Mouse (Mus musculus) liver, embryonic 15.5 days (tissue): ENCODE data around the gene Tmem178b. TPM values are rescaled to one million over a fixed set of nuclear protein-coding genes. Genes with fewer than 3 reads are reported as not detected.

Experiments
- ATAC-seq: fragments of 200-750 bp; cut with Nextera tagmentation; 2 replicates; pipeline ENCODE4 v1.8.0; 2017; ENCODE audit warnings: moderate number of reproducible peaks, mild to moderate bottlenecking, moderate library complexity; ENCODE audit not compliant: insufficient read depth
- H3K27ac ChIP-seq: fragments of 300-500 bp; sonication (generic); replicated peaks from 2 replicates; pipeline ENCODE4 v1.5.1; 2015; ENCODE audit warnings: mild to moderate bottlenecking, inconsistent platforms
- H3K27me3 ChIP-seq: fragments of 300-500 bp; sonication (generic); 2 replicates; pipeline ENCODE4 v1.6.1; 2015; ENCODE audit warnings: mild to moderate bottlenecking, inconsistent platforms
- H3K36me3 ChIP-seq: fragments of 300-500 bp; sonication (generic); replicated peaks from 2 replicates; pipeline ENCODE4 v1.6.1; 2015; ENCODE audit warnings: moderate library complexity, mild to moderate bottlenecking, inconsistent platforms
- H3K4me1 ChIP-seq: fragments of 300-500 bp; sonication (generic); replicated peaks from 2 replicates; pipeline ENCODE4 v1.6.1; 2015; ENCODE audit warnings: inconsistent platforms
- H3K4me2 ChIP-seq: fragments of 300-500 bp; sonication (generic); 2 replicates; pipeline ENCODE4 v1.6.1; 2015; ENCODE audit warnings: moderate library complexity, mild to moderate bottlenecking, inconsistent platforms
- H3K4me3 ChIP-seq: fragments of 300-500 bp; sonication (generic); replicated peaks from 2 replicates; pipeline ENCODE4 v1.5.1; 2015; ENCODE audit warnings: mild to moderate bottlenecking, inconsistent platforms
- H3K9ac ChIP-seq: fragments of 300-500 bp; sonication (generic); 2 replicates; pipeline ENCODE4 v1.6.1; 2015; ENCODE audit warnings: moderate library complexity, mild to moderate bottlenecking, inconsistent platforms
- H3K9me3 ChIP-seq: fragments of 300-500 bp; sonication (generic); replicated peaks from 2 replicates; pipeline ENCODE4 v1.6.1; 2016; ENCODE audit warnings: inconsistent platforms
- WGBS: fragments of 180-500 bp; shearing (Covaris S2); methylation state at CpG from one replicate; pipeline ENCODE4 v1.1.7; 2015; ENCODE audit warnings: mixed read lengths; ENCODE audit not compliant: insufficient replicate concordance; 5-methylcytosine and 5-hydroxymethylcytosine counted together
- polyA plus RNA-seq: library from polyadenylated mRNA; unstranded; fragments of >200 nt; fragmentation: Nextera tagmentation; extraction: Ambion mirVana; gene quantifications from 2 replicates; pipeline ENCODE4 v1.2.1, GENCODE M21; 2015

The Tmem178b gene
- not detected in 2 replicates for polyA plus RNA-seq

GRCm38 (mm10) chr6:39872901-39873591, at the start of gene Tmem178b:
TSS of gene Tmem178b (plus strand) at chr6:39873271.
- Histone ChIP-seq H3K4me2 (peak within 1 kb of the TSS; percentile 58), H3K27me3 (peaks cover 69% of the 10 kb centered on the region), H3K4me1 (peaks cover 4% of the 10 kb centered on the region; the same call in 1 of the 2 replicates), H3K27ac (no peak within 1 kb of the TSS), H3K9me3 (no peaks in the 10 kb centered on the region), H3K4me3 (peak within 1 kb of the TSS; percentile 32), H3K36me3 (no peaks in the 10 kb centered on the region), H3K9ac (no peak within 1 kb of the TSS)
- WGBS: 1% methylated on average over 63 of the region's 63 CpGs
- no peak for ATAC-seq

GRCm38 (mm10) chr6:39828736-39829135, 44.3 kb upstream of the Tmem178b start:
- H3K4me3 ChIP-seq: no peak overlapping the region
- no peaks in the 10 kb centered on the region for H3K4me1 ChIP-seq
- ATAC-seq: no peak
- no peak overlapping the region for H3K4me2 ChIP-seq
- no peaks in the 10 kb centered on the region for H3K9me3 ChIP-seq
- no peaks in the 10 kb centered on the region for H3K36me3 ChIP-seq
- no peak overlapping the region for H3K27ac ChIP-seq
- no peaks in the 10 kb centered on the region for H3K27me3 ChIP-seq
- H3K9ac ChIP-seq: no peak overlapping the region
- WGBS: 61% methylated on average over 5 of the region's 5 CpGs

- no peak for ATAC-seq
- WGBS: 74% methylated on average over 14 of the region's 14 CpGs
- no peaks in the 10 kb centered on the region for H3K36me3 ChIP-seq
- H3K4me3 ChIP-seq: no peak overlapping the region
- H3K9me3 ChIP-seq: no peaks in the 10 kb centered on the region
- H3K4me1 ChIP-seq: no peaks in the 10 kb centered on the region
- no peak overlapping the region for H3K9ac ChIP-seq
- no peaks in the 10 kb centered on the region for H3K27me3 ChIP-seq
- no peak overlapping the region for H3K27ac ChIP-seq
- no peak overlapping the region for H3K4me2 ChIP-seq
Measured at GRCm38 (mm10) chr6:39843698-39844342, 29.3 kb upstream of the Tmem178b start.

DNA sequence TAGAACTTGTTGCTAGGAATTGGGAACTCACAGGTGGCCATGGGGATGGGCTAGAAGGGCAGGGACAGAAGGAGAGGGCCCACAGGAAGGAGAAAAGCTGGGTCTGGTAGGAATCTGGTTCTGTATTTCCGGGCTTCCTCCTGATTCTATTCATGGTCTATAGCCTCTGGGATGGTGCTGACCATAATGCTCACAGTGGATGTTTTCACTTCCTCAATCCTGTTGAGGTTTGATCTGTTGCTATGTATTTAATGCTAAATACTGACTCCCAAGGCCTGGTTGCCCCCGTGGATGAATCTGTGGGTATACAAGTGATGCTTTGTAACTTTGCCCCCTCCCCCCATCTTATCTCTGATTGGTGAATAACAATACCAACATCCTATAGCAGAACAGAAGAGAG, 25.5 kb upstream of the Tmem178b start:
- Histone ChIP-seq H3K9ac (no peak overlapping the region), H3K4me1 (no peaks in the 10 kb centered on the region), H3K4me3 (no peak overlapping the region), H3K27me3 (no peaks in the 10 kb centered on the region), H3K4me2 (no peak overlapping the region), H3K9me3 (no peaks in the 10 kb centered on the region), H3K36me3 (no peaks in the 10 kb centered on the region), H3K27ac (no peak overlapping the region)
- no peak for ATAC-seq
- WGBS: 51% methylated on average over 2 of the region's 2 CpGs

GRCm38 (mm10) chr6:39848766-39849165, 24.3 kb upstream of the Tmem178b start:
- H3K4me1 ChIP-seq: no peaks in the 10 kb centered on the region
- H3K9ac ChIP-seq: no peak overlapping the region
- H3K27me3 ChIP-seq: no peaks in the 10 kb centered on the region
- H3K9me3 ChIP-seq: no peaks in the 10 kb centered on the region
- no peak for ATAC-seq
- no peak overlapping the region for H3K4me2 ChIP-seq
- H3K36me3 ChIP-seq: no peaks in the 10 kb centered on the region
- 25% methylated on average over 7 of the region's 7 CpGs for WGBS
- H3K4me3 ChIP-seq: no peak overlapping the region
- H3K27ac ChIP-seq: no peak overlapping the region

GRCm38 (mm10) chr6:39849667-39850066, 23.4 kb upstream of the Tmem178b start:
- ATAC-seq: no peak
- WGBS: 70% methylated on average over 4 of the region's 4 CpGs
- H3K4me1 ChIP-seq: no peaks in the 10 kb centered on the region
- no peak overlapping the region for H3K4me2 ChIP-seq
- H3K9me3 ChIP-seq: no peaks in the 10 kb centered on the region
- no peak overlapping the region for H3K27ac ChIP-seq
- no peak overlapping the region for H3K4me3 ChIP-seq
- no peak overlapping the region for H3K9ac ChIP-seq
- no peaks in the 10 kb centered on the region for H3K36me3 ChIP-seq
- H3K27me3 ChIP-seq: no peaks in the 10 kb centered on the region

GRCm38 (mm10) chr6:39870271-39871135, 2.6 kb upstream of the Tmem178b start:
- Histone ChIP-seq H3K4me1 (peaks cover 4% of the 10 kb centered on the region; the same call in 1 of the 2 replicates), H3K36me3 (no peaks in the 10 kb centered on the region), H3K27me3 (peaks cover 68% of the 10 kb centered on the region), H3K9ac (no peak overlapping the region), H3K9me3 (no peaks in the 10 kb centered on the region), H3K27ac (no peak overlapping the region), H3K4me3 (no peak overlapping the region), H3K4me2 (peak overlapping the region; percentile 28)
- under 1% methylated on average over 28 of the region's 28 CpGs for WGBS
- no peak for ATAC-seq

DNA sequence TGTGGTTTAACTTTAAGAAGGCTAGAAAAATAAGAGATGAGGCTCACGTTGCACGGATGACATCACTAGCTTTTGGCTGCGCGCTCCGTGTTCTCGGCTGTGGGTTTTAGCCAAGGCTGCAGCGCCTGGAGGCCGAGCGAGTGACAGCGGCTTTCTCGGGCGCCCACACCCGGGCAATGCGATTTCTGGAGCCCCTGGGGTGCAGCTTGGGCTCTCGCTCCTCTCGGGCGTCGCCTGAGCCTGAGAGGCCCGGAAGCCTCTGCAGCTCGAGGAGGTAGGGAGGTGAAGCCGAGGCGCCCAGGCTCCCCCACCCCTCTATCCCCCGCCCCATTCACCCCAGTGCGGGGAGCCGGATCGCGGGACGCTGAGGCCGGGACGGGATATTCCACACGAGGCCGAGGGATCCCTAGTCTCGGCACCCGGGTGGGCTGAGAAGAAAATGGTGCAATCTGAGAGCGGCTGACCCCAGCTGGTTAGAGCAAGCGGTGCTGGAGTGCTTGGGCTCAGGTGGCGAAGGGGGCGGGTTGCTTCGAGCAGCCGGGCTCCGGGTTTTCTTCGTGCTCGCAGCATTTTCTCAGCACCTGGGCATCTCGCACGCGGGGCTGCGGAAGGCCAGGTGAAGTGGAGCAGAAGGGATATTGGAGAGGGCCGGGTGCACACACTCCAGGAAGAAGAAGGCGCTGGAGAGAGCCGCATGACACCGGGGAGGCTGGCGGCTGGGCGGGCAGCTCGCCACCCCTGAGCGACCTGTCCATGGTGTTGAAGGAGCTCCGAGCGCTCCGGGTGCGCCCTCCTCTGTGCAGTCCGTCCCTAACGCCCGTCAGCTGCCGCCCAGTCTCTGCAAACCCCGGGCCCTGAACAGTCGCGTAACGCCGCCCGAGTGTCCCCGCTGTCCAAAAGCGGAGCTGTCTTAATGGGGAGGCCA, 1.4 kb upstream of the Tmem178b start:
- ATAC-seq: no peak
- H3K27me3 ChIP-seq: peaks cover 69% of the 10 kb centered on the region
- peak overlapping the region; percentile 58 for H3K4me2 ChIP-seq
- H3K27ac ChIP-seq: no peak overlapping the region
- peak overlapping the region; percentile 32 for H3K4me3 ChIP-seq
- WGBS: under 1% methylated on average over 71 of the region's 71 CpGs
- H3K36me3 ChIP-seq: no peaks in the 10 kb centered on the region
- H3K9me3 ChIP-seq: no peaks in the 10 kb centered on the region
- H3K9ac ChIP-seq: no peak overlapping the region
- peaks cover 4% of the 10 kb centered on the region; the same call in 1 of the 2 replicates for H3K4me1 ChIP-seq

GRCm38 (mm10) chr6:39872306-39872900, 668 bp upstream of the Tmem178b start:
- H3K4me2 ChIP-seq: peak overlapping the region; percentile 58
- peaks cover 69% of the 10 kb centered on the region for H3K27me3 ChIP-seq
- 2% methylated on average over 39 of the region's 39 CpGs for WGBS
- no peak overlapping the region for H3K9ac ChIP-seq
- H3K4me1 ChIP-seq: peaks cover 4% of the 10 kb centered on the region; the same call in 1 of the 2 replicates
- no peak overlapping the region for H3K27ac ChIP-seq
- no peaks in the 10 kb centered on the region for H3K9me3 ChIP-seq
- H3K4me3 ChIP-seq: peak overlapping the region; percentile 32
- no peaks in the 10 kb centered on the region for H3K36me3 ChIP-seq
- no peak for ATAC-seq

DNA sequence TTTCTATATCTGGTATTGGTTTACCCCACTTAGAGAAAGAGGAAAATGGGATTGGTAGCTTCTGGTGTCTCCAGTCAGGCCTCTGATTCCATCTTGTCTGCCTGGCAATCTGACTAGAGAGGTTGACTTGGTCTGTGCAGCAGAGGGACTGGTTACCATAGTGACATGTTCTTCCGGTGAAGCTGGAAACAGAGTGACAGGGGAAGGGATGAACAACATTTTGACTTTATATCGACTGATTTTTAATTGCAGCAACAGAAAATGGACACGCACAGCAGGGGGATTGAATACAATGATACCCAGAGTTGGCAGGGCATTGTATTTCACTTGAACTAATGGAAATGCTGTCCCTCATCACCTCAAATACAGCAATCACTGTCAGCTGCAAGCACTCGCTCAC, 2.1 kb downstream of the Tmem178b start:
- peaks cover 54% of the 10 kb centered on the region for H3K27me3 ChIP-seq
- WGBS: 48% methylated on average over 4 of the region's 4 CpGs

More for the DNA sequence above, 2.1 kb downstream of the Tmem178b start:
- Histone ChIP-seq H3K4me3 (no peak overlapping the region), H3K4me1 (peaks cover 4% of the 10 kb centered on the region; the same call in 1 of the 2 replicates), H3K9me3 (no peaks in the 10 kb centered on the region), H3K27ac (no peak overlapping the region), H3K4me2 (no peak overlapping the region), H3K9ac (no peak overlapping the region), H3K36me3 (no peaks in the 10 kb centered on the region)
- ATAC-seq: no peak
